Mouse (Mus musculus) embryonic fibroblast, embryonic 13.5 days (primary cell): ENCODE results near the gene Tbc1d16.

ENCODE experiments used
- CTCF ChIP-seq: IDR thresholded peaks from 2 replicates; pipeline ENCODE4 v1.5.1; 2011; ENCODE audit warnings: mild to moderate bottlenecking, control low read depth, low read length, moderate library complexity, borderline replicate concordance; ENCODE audit not compliant: insufficient read depth
- POLR2A ChIP-seq: IDR thresholded peaks from 2 replicates; pipeline ENCODE4 v1.6.1; 2011; ENCODE audit warnings: low read depth, mild to moderate bottlenecking, control low read depth, low read length, moderate library complexity

- no peak for TF ChIP-seq POLR2A
- TF ChIP-seq CTCF = no peak
These were observed 3.4 kb downstream of the Tbc1d16 start for GRCm38 (mm10) chr11:119224926-119225325.
